Mouse (Mus musculus): ENCODE measurements at regions not wholly inside any gene's neighbourhood (a gene's known extent, or its start where the extent isn't known, plus 50 kb on each side); places are given as distances from the start of the nearest gene placed in this dataset.

GRCm38 (mm10) chr5:97831421-97831820 is 199.4 kb downstream of the Antxr2 start:
- H3K27me3 ChIP-seq (replicated peaks; ENCODE audit: control insufficient read depth, insufficient read depth, low read length) = no peaks in the 10 kb centered on the region

GRCm38 (mm10) chr5:97817485-97817884 is 213.4 kb downstream of the Antxr2 start:
- no peaks in the 10 kb centered on the region for H3K27me3 ChIP-seq (replicated peaks; ENCODE audit: control insufficient read depth, insufficient read depth, low read length)
- no peaks in the 10 kb centered on the region for H3K9me3 ChIP-seq (ENCODE audit: control insufficient read depth, low read length)
- H3K4me3 ChIP-seq (ENCODE audit: low read length) = no peak overlapping the region
- H3K4me2 ChIP-seq (ENCODE audit: low read depth, low read length) = no peak overlapping the region
- H3K4me1 ChIP-seq (ENCODE audit: control insufficient read depth, insufficient read depth, low read length) = no peaks in the 10 kb centered on the region
- no peak overlapping the region for H3K9ac ChIP-seq (ENCODE audit: low read depth, low read length)
- no peak overlapping the region for H3K27ac ChIP-seq (ENCODE audit: low read length)
- WGBS = 67% methylated on average over 3 of the region's 3 CpGs
- no peaks in the 10 kb centered on the region for H3K36me3 ChIP-seq (ENCODE audit: control insufficient read depth, insufficient read depth, low read length)
- ATAC-seq = no peak

More at GRCm38 (mm10) chr5:97831421-97831820, 199.4 kb downstream of the Antxr2 start:
- Histone ChIP-seq H3K9me3 (ENCODE audit: control insufficient read depth, low read length) (no peaks in the 10 kb centered on the region), H3K27ac (ENCODE audit: low read length) (no peak overlapping the region), H3K4me2 (ENCODE audit: low read depth, low read length) (no peak overlapping the region), H3K36me3 (ENCODE audit: control insufficient read depth, insufficient read depth, low read length) (no peaks in the 10 kb centered on the region), H3K4me1 (ENCODE audit: control insufficient read depth, insufficient read depth, low read length) (0 out of 2 replicates have a peak, but pooled peaks cover 3% of the 10 kb centered on the region), H3K4me3 (ENCODE audit: low read length) (no peak overlapping the region), H3K9ac (ENCODE audit: low read depth, low read length) (no peak overlapping the region)
- ATAC-seq = no peak
- 81% methylated on average over 1 of the region's 1 CpGs for WGBS

- no peak overlapping the region for H3K27ac ChIP-seq (ENCODE audit: low read length)
These were observed 215.5 kb downstream of the Antxr2 start for GRCm38 (mm10) chr5:97815357-97815756.

DNA sequence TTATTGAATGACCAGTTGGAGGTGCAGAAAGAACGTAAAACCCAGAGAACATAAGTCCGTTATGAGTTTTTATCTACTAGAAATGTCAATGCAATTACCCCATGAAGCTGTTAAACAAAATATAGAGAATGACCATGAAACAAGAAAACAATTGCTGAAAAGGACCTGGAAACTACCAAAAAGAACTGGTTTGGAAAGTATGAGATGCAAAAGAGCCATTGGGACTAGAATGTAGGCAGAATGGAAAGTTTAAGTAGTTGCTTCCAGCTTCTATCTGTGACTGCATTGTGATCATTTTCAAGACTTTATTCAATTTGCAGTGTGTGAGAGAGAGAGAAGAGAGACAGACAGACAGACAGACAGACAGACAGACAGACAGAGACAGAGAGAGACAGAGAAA is 216.1 kb downstream of the Antxr2 start:
- no peak for ATAC-seq
- H3K9me3 ChIP-seq (ENCODE audit: control insufficient read depth, low read length) = no peaks in the 10 kb centered on the region
- 89% methylated on average over 2 of the region's 2 CpGs for WGBS
- H3K27me3 ChIP-seq (replicated peaks; ENCODE audit: control insufficient read depth, insufficient read depth, low read length) = no peaks in the 10 kb centered on the region
- no peak overlapping the region for H3K4me2 ChIP-seq (ENCODE audit: low read depth, low read length)
- H3K27ac ChIP-seq (ENCODE audit: low read length) = no peak overlapping the region
- H3K4me3 ChIP-seq (ENCODE audit: low read length) = no peak overlapping the region
- no peaks in the 10 kb centered on the region for H3K4me1 ChIP-seq (ENCODE audit: control insufficient read depth, insufficient read depth, low read length)
- no peaks in the 10 kb centered on the region for H3K36me3 ChIP-seq (ENCODE audit: control insufficient read depth, insufficient read depth, low read length)
- no peak overlapping the region for H3K9ac ChIP-seq (ENCODE audit: low read depth, low read length)

More at GRCm38 (mm10) chr5:97815357-97815756, 215.5 kb downstream of the Antxr2 start:
- H3K36me3 ChIP-seq (ENCODE audit: control insufficient read depth, insufficient read depth, low read length) = no peaks in the 10 kb centered on the region
- 87% methylated on average over 6 of the region's 6 CpGs for whole genome bisulfite sequencing
- no peak overlapping the region for H3K9ac ChIP-seq (ENCODE audit: low read depth, low read length)
- no peak overlapping the region for H3K4me2 ChIP-seq (ENCODE audit: low read depth, low read length)
- no peak for ATAC-seq
- H3K27me3 ChIP-seq (replicated peaks; ENCODE audit: control insufficient read depth, insufficient read depth, low read length) = no peaks in the 10 kb centered on the region
- H3K9me3 ChIP-seq (ENCODE audit: control insufficient read depth, low read length) = no peaks in the 10 kb centered on the region
- H3K4me1 ChIP-seq (ENCODE audit: control insufficient read depth, insufficient read depth, low read length) = no peaks in the 10 kb centered on the region
- no peak overlapping the region for H3K4me3 ChIP-seq (ENCODE audit: low read length)

DNA sequence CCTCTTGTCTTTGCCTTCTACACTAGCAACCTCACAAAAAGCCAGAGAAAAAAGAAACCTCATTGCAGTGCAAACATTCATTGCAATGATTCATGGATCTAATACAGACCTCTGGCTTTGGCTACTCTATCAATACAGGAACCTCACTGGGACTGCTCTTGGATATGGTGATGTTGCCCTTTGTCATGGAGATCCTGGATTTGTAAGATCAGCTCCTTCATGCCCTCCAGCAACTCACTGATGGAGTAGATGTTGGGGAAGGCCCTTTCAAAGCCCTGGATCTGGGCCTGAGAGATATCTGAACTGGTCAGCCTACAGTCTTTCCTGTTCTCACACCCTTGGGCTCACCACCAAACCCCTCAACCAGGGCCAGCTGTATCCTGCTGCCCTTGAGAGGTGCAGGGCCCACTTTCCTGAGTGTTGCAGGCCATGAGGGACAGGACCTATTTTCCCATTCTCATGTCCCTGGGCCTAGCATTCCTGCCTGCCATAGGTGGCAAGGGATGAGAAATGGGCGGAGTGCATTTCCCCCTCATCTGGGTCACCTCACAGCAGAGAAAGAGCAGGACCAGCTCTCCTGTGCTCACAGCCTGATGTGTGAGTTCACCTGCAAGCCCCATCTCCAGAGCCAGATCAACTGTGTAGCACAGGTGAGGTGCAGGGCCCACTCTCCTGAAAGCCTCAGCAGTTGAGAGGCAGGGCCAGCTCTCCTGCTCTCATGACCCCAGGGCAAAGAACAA is 218.1 kb downstream of the Antxr2 start:
- no peak overlapping the region for H3K27ac ChIP-seq (ENCODE audit: low read length)
- no peak overlapping the region for H3K4me3 ChIP-seq (ENCODE audit: low read length)
- H3K27me3 ChIP-seq (replicated peaks; ENCODE audit: control insufficient read depth, insufficient read depth, low read length) = no peaks in the 10 kb centered on the region
- H3K9me3 ChIP-seq (ENCODE audit: control insufficient read depth, low read length) = no peaks in the 10 kb centered on the region
- H3K9ac ChIP-seq (ENCODE audit: low read depth, low read length) = no peak overlapping the region
- no peaks in the 10 kb centered on the region for H3K36me3 ChIP-seq (ENCODE audit: control insufficient read depth, insufficient read depth, low read length)
- no peaks in the 10 kb centered on the region for H3K4me1 ChIP-seq (ENCODE audit: control insufficient read depth, insufficient read depth, low read length)
- ATAC-seq = no peak
- 100% methylated on average over 1 of the region's 1 CpGs for WGBS
- no peak overlapping the region for H3K4me2 ChIP-seq (ENCODE audit: low read depth, low read length)

DNA sequence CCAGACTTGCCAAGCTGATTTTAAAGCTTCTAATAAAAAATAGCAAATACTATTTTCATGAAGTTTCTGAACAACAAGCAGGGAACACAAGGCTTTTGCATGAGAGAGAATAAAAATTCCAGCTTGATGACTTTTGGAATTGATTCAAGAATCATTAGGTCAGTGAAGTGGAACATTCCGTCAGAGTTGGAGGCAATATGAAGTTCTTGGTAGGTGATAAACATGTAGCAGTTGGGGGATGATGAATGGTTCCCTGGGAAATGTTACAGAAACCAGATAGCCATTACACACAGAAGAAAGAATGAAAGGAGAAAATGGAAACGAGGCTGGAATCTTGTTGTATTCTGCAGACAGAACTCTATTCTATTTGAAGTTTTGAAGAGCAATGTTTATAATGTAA is 221.8 kb downstream of the Antxr2 start:
- Histone ChIP-seq H3K9me3 (ENCODE audit: control insufficient read depth, low read length) (no peaks in the 10 kb centered on the region), H3K4me2 (ENCODE audit: low read depth, low read length) (no peak overlapping the region), H3K36me3 (ENCODE audit: control insufficient read depth, insufficient read depth, low read length) (no peaks in the 10 kb centered on the region), H3K4me3 (ENCODE audit: low read length) (no peak overlapping the region), H3K9ac (ENCODE audit: low read depth, low read length) (no peak overlapping the region), H3K27ac (ENCODE audit: low read length) (no peak overlapping the region), H3K27me3 (replicated peaks; ENCODE audit: control insufficient read depth, insufficient read depth, low read length) (no peaks in the 10 kb centered on the region), H3K4me1 (ENCODE audit: control insufficient read depth, insufficient read depth, low read length) (no peaks in the 10 kb centered on the region)
- WGBS = 23% methylated on average over 2 of the region's 2 CpGs
- no peak for ATAC-seq

- no peaks in the 10 kb centered on the region for H3K4me1 ChIP-seq (ENCODE audit: control insufficient read depth, insufficient read depth, low read length)
- no peak overlapping the region for H3K27ac ChIP-seq (ENCODE audit: low read length)
- no peaks in the 10 kb centered on the region for H3K9me3 ChIP-seq (ENCODE audit: control insufficient read depth, low read length)
- 83% methylated on average over 1 of the region's 1 CpGs for WGBS
- H3K9ac ChIP-seq (ENCODE audit: low read depth, low read length) = no peak overlapping the region
- no peak for ATAC-seq
- no peak overlapping the region for H3K4me3 ChIP-seq (ENCODE audit: low read length)
- H3K36me3 ChIP-seq (ENCODE audit: control insufficient read depth, insufficient read depth, low read length) = no peaks in the 10 kb centered on the region
- no peaks in the 10 kb centered on the region for H3K27me3 ChIP-seq (replicated peaks; ENCODE audit: control insufficient read depth, insufficient read depth, low read length)
- no peak overlapping the region for H3K4me2 ChIP-seq (ENCODE audit: low read depth, low read length)
These were observed 223.7 kb downstream of the Antxr2 start for GRCm38 (mm10) chr5:97807171-97807570.

GRCm38 (mm10) chr5:97806754-97807153 is 224.1 kb downstream of the Antxr2 start:
- Histone ChIP-seq H3K27me3 (replicated peaks; ENCODE audit: control insufficient read depth, insufficient read depth, low read length) (no peaks in the 10 kb centered on the region), H3K4me1 (ENCODE audit: control insufficient read depth, insufficient read depth, low read length) (no peaks in the 10 kb centered on the region), H3K27ac (ENCODE audit: low read length) (no peak overlapping the region), H3K36me3 (ENCODE audit: control insufficient read depth, insufficient read depth, low read length) (no peaks in the 10 kb centered on the region), H3K4me3 (ENCODE audit: low read length) (no peak overlapping the region), H3K4me2 (ENCODE audit: low read depth, low read length) (no peak overlapping the region), H3K9me3 (ENCODE audit: control insufficient read depth, low read length) (no peaks in the 10 kb centered on the region), H3K9ac (ENCODE audit: low read depth, low read length) (no peak overlapping the region)
- ATAC-seq = no peak

GRCm38 (mm10) chr5:97800017-97800416 is 230.8 kb downstream of the Antxr2 start:
- Histone ChIP-seq H3K9me3 (ENCODE audit: control insufficient read depth, low read length) (no peaks in the 10 kb centered on the region), H3K4me3 (ENCODE audit: low read length) (no peak overlapping the region), H3K36me3 (ENCODE audit: control insufficient read depth, insufficient read depth, low read length) (no peaks in the 10 kb centered on the region), H3K9ac (ENCODE audit: low read depth, low read length) (no peak overlapping the region), H3K27ac (ENCODE audit: low read length) (no peak overlapping the region), H3K27me3 (replicated peaks; ENCODE audit: control insufficient read depth, insufficient read depth, low read length) (no peaks in the 10 kb centered on the region), H3K4me1 (ENCODE audit: control insufficient read depth, insufficient read depth, low read length) (no peaks in the 10 kb centered on the region), H3K4me2 (ENCODE audit: low read depth, low read length) (no peak overlapping the region)
- no peak for ATAC-seq
- 30% methylated on average over 3 of the region's 3 CpGs for WGBS

DNA sequence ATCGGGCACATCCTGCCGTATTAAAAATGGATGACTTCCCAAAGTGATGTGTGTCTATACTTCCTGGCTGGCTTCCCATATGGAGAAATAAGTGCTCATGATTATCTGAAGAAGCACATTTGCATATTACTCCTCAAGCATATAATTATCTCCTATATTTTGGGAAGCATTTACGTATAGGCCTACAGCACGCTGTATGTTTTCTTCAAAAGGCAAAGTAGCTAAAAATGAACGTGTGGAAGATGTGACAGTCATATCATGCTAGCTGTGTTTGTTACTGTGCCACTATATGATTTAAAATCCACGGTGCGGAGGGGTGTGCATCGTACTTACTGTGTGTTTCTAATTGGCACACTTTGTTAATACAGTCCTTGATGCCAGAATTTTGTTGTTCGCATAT is 242.7 kb downstream of the Antxr2 start:
- Histone ChIP-seq H3K9me3 (ENCODE audit: control insufficient read depth, low read length) (no peaks in the 10 kb centered on the region), H3K4me2 (ENCODE audit: low read depth, low read length) (no peak overlapping the region), H3K36me3 (ENCODE audit: control insufficient read depth, insufficient read depth, low read length) (no peaks in the 10 kb centered on the region), H3K27me3 (replicated peaks; ENCODE audit: control insufficient read depth, insufficient read depth, low read length) (no peaks in the 10 kb centered on the region), H3K27ac (ENCODE audit: low read length) (no peak overlapping the region), H3K9ac (ENCODE audit: low read depth, low read length) (no peak overlapping the region), H3K4me3 (ENCODE audit: low read length) (no peak overlapping the region), H3K4me1 (ENCODE audit: control insufficient read depth, insufficient read depth, low read length) (no peaks in the 10 kb centered on the region)
- no peak for ATAC-seq
- 88% methylated on average over 9 of the region's 9 CpGs for WGBS

All from intestine, embryonic 16.5 days (tissue).